8 mouse cellular contexts compared by ENCODE assay signal in the genomic region with DNA sequence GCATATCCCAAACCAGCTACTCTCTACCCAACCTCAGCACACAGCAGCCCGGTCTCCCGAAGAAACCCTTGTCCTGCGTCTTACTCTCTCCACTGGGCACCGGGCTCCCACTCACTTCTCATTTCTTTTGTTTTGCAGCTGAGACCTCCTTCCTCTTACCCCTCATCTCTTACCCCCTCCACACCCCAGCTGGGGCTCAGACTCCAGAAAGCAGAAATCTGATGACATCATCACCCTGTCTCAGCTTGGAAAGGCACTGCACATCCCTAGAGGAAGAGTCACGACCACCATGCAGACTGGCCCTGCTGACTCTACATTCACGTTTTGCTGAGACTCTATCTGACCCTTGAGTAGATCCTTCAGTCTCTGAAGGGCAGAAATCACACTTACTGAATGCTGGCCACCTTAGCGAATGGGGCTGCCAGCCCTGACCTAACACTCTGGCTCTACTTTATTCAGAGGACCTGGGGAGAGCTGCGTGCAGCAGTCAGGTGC. TPM values are rescaled to one million over a fixed set of nuclear protein-coding genes. Genes with fewer than 3 reads are reported as not detected.
A peak's percentile ranks its signal among the peaks of the same experiment; 100 is the strongest.
DNase-seq lines count a peak whose midpoint lies in the region; ATAC-seq and TF ChIP-seq lines count a peak whose summit lies in the region.

No protein-coding gene starts in this region.

- H3K9me3 ChIP-seq in kidney, embryonic 15.5 days (replicated peaks) = no peaks in the 10 kb centered on the region
- no peaks in the 10 kb centered on the region for H3K9me3 ChIP-seq in hindbrain, embryonic 10.5 days
- peaks cover 12% of the 10 kb centered on the region for H3K9me3 ChIP-seq in megakaryocyte, embryonic 14.5 days

- H3K4me3 ChIP-seq in kidney, embryonic 15.5 days (replicated peaks) = peak overlapping the region; percentile 64
- H3K4me3 ChIP-seq in hindbrain, embryonic 10.5 days = peak overlapping the region; percentile 68
- peak overlapping the region; percentile 98 for H3K4me3 ChIP-seq in megakaryocyte, embryonic 14.5 days (replicated peaks)

- peak overlapping the region; percentile 96 for H3K27ac ChIP-seq in kidney, embryonic 15.5 days
- peak overlapping the region; percentile 91 for H3K27ac ChIP-seq in hindbrain, embryonic 10.5 days

- H3K4me1 ChIP-seq in kidney, embryonic 15.5 days = peaks cover 51% of the 10 kb centered on the region
- H3K4me1 ChIP-seq in hindbrain, embryonic 10.5 days (replicated peaks) = peaks cover 54% of the 10 kb centered on the region
- peaks cover 85% of the 10 kb centered on the region for H3K4me1 ChIP-seq in megakaryocyte, embryonic 14.5 days

- no peak for TF ChIP-seq CTCF in Patski (IDR thresholded peaks at IDR 0.05)

- 47% methylated on average over 8 of the region's 8 CpGs for WGBS in kidney, embryonic 15.5 days
- WGBS in hindbrain, embryonic 10.5 days = 42% methylated on average over 8 of the region's 8 CpGs

- in situ Hi-C loops in Patski (cut with MboI; ENCODE audit: low pct_unique_long_range_greater_than_20kb) = loop anchor here (5.0 kb wide), 1 partner anchor 43 kb away; a partner anchor contains a TSS

- ATAC-seq in kidney, embryonic 15.5 days (replicated peaks; ENCODE audit: low FRiP score) = peak; percentile 13
- peak; percentile 3 for ATAC-seq in Patski

- no peaks in the 10 kb centered on the region for H3K27me3 ChIP-seq in kidney, embryonic 15.5 days
- no peaks in the 10 kb centered on the region for H3K27me3 ChIP-seq in Patski
- H3K27me3 ChIP-seq in hindbrain, embryonic 10.5 days (ENCODE audit: insufficient read depth, poor library complexity, severe bottlenecking) = peaks cover 15% of the 10 kb centered on the region
- H3K27me3 ChIP-seq in megakaryocyte, embryonic 14.5 days (replicated peaks) = no peaks in the 10 kb centered on the region

- POLR2A ChIA-PET in Patski (lab: Charles Lee) = interaction anchor here (0.7 to 2.3 kb wide), 8 partner anchors 13 to 99 kb away, joined by 3 to 5 read pairs (median 3); a partner anchor contains a TSS

- H3K4me2 ChIP-seq in kidney, embryonic 15.5 days = peak overlapping the region; percentile 80

- DNase-seq in kidney, postnatal 14 days = no peak
- DNase-seq in Patski (ENCODE audit: low read depth, low spot score) = no peak
- no peak for DNase-seq in hindbrain, embryonic 10.5 days (ENCODE audit: low spot score)
- DNase-seq in urinary bladder, postnatal 4 days (ENCODE audit: low spot score in 2 of 2) = no peak
- DNase-seq in frontal cortex, postnatal 25 days (ENCODE audit: low spot score in 2 of 2) = no peak
- no peak for DNase-seq in layer of hippocampus, adult 8-10 months (ENCODE audit: low spot score in 2 of 2)

- CTCF ChIA-PET in Patski (lab: Charles Lee) = interaction anchor here (0.9 to 1.9 kb wide), 10 partner anchors 10 to 105 kb away, joined by 3 to 7 read pairs (median 4); a partner anchor contains a TSS

- H3K9ac ChIP-seq in kidney, embryonic 15.5 days = peak overlapping the region; percentile 68

- peaks cover 51% of the 10 kb centered on the region for H3K36me3 ChIP-seq in kidney, embryonic 15.5 days
- H3K36me3 ChIP-seq in hindbrain, embryonic 10.5 days = peaks cover 51% of the 10 kb centered on the region
- H3K36me3 ChIP-seq in megakaryocyte, embryonic 14.5 days (replicated peaks; ENCODE audit: low read length) = peaks cover 82% of the 10 kb centered on the region

RNA-seq across cellular contexts. Expression of a gene that starts 0.9 kb away (rescaled TPM):
- 4.5 and 5.4 TPM in 2 replicates for polyA plus RNA-seq in kidney, embryonic 15.5 days (2015; fragmentation: Nextera tagmentation; extraction: Ambion mirVana)
- 10.1 TPM for polyA plus RNA-seq in Patski (2021)
- 1.8 and 2.0 TPM in 2 replicates for polyA plus RNA-seq in hindbrain, embryonic 10.5 days (2016; fragmentation: Nextera tagmentation; extraction: Ambion mirVana)
- 3.0 and 9.5 TPM in 2 replicates for polyA plus RNA-seq in megakaryocyte, embryonic 14.5 days (2012; ENCODE audit: insufficient read depth, low replicate concordance)
- total RNA-seq in layer of hippocampus, adult 8-10 months (2022) = 1 to 10 TPM; 7.2 to 10.0 (median 7.9) TPM

RNA-seq across cellular contexts. Expression of a gene that starts 3.0 kb away (rescaled TPM):
- polyA plus RNA-seq in kidney, embryonic 15.5 days (2015; fragmentation: Nextera tagmentation; extraction: Ambion mirVana) = 21.4 and 24.6 TPM in 2 replicates
- polyA plus RNA-seq in Patski (2021) = 76.1 TPM
- polyA plus RNA-seq in hindbrain, embryonic 10.5 days (2016; fragmentation: Nextera tagmentation; extraction: Ambion mirVana) = 3.1 and 4.3 TPM in 2 replicates
- 6.9 and 23.5 TPM in 2 replicates for polyA plus RNA-seq in megakaryocyte, embryonic 14.5 days (2012; ENCODE audit: insufficient read depth, low replicate concordance)
- 10 to 100 TPM in 1 of 4 experiments, 1 to 10 TPM in 3; 5.0 to 13.0 (median 8.2) TPM for total RNA-seq in layer of hippocampus, adult 8-10 months (2022)

RNA-seq across cellular contexts. Expression of a gene that starts 8.6 kb away (rescaled TPM):
- 102 and 112 TPM in 2 replicates for polyA plus RNA-seq in kidney, embryonic 15.5 days (2015; fragmentation: Nextera tagmentation; extraction: Ambion mirVana)
- polyA plus RNA-seq in Patski (2021) = 89.7 TPM
- 108 and 114 TPM in 2 replicates for polyA plus RNA-seq in hindbrain, embryonic 10.5 days (2016; fragmentation: Nextera tagmentation; extraction: Ambion mirVana)
- 25.4 and 80.4 TPM in 2 replicates for polyA plus RNA-seq in megakaryocyte, embryonic 14.5 days (2012; ENCODE audit: insufficient read depth, low replicate concordance)
- total RNA-seq in layer of hippocampus, adult 8-10 months (2022) = 10 to 100 TPM; 56.1 to 66.6 (median 62.8) TPM

RNA-seq across cellular contexts. Expression of a gene that starts 37.9 kb away (rescaled TPM):
- polyA plus RNA-seq in kidney, embryonic 15.5 days (2015; fragmentation: Nextera tagmentation; extraction: Ambion mirVana) = 37.4 and 41.4 TPM in 2 replicates
- polyA plus RNA-seq in Patski (2021) = 49.2 TPM
- polyA plus RNA-seq in hindbrain, embryonic 10.5 days (2016; fragmentation: Nextera tagmentation; extraction: Ambion mirVana) = 59.2 and 62.8 TPM in 2 replicates
- polyA plus RNA-seq in megakaryocyte, embryonic 14.5 days (2012; ENCODE audit: insufficient read depth, low replicate concordance) = 33.9 and 37.8 TPM in 2 replicates
- total RNA-seq in layer of hippocampus, adult 8-10 months (2022) = 100 to 1,000 TPM in 1 of 4 experiments, 10 to 100 TPM in 3; 73.7 to 111 (median 92.3) TPM

RNA-seq across cellular contexts. Expression of a gene that starts 43.2 kb away (rescaled TPM):
- polyA plus RNA-seq in kidney, embryonic 15.5 days (2015; fragmentation: Nextera tagmentation; extraction: Ambion mirVana) = 82.1 and 101 TPM in 2 replicates
- 255 TPM for polyA plus RNA-seq in Patski (2021)
- polyA plus RNA-seq in hindbrain, embryonic 10.5 days (2016; fragmentation: Nextera tagmentation; extraction: Ambion mirVana) = 98.1 and 128 TPM in 2 replicates
- polyA plus RNA-seq in megakaryocyte, embryonic 14.5 days (2012; ENCODE audit: insufficient read depth, low replicate concordance) = 842 and 1,717 TPM in 2 replicates
- 100 to 1,000 TPM; 387 to 440 (median 429) TPM for total RNA-seq in layer of hippocampus, adult 8-10 months (2022)
